In the genomic region with DNA sequence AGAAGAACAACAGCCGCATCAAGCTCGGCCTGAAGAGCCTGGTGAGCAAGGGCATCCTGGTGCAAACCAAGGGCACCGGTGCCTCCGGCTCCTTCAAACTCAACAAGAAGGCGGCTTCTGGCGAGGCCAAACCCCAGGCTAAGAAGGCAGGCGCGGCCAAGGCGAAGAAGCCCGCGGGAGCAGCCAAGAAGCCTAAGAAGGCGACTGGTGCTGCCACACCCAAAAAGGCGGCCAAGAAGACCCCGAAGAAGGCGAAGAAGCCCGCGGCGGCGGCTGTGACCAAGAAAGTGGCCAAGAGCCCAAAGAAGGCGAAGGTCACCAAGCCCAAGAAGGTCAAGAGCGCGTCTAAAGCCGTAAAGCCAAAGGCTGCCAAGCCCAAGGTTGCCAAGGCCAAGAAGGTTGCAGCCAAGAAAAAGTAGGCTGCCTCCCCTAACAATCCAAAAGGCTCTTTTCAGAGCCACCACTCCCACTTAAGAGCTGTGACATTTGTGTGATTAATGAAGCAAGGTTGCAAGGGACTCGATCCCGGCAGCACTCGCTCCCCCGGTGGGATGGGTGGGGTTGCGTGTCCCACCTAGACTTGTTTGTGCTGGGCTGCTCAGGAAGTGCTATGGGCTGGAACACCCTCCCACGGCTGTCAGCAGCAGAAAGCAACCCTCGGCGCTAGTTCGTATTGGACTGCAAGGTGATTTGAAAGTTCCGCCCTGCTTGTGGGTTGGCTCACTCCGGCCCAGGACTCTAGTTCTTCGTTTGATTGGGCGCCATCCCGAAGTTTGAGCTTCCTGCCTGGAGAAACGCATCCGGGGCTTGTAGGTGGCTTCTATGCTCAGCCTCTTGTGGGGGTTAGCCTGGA, we compare ENCODE assay signal across 8 mouse cellular contexts. TPM values are rescaled to one million over a fixed set of nuclear protein-coding genes. Genes with fewer than 3 reads are reported as not detected.
DNase-seq lines count a peak whose midpoint lies in the region; ATAC-seq lines count a peak whose summit lies in the region.

No protein-coding gene starts in this region.

- peak overlapping the region; percentile 96 for H3K4me2 ChIP-seq in hindbrain, embryonic 11.5 days (replicated peaks; ENCODE audit: low read depth, low read length)
- H3K4me2 ChIP-seq in lung, embryonic 16.5 days (ENCODE audit: low read depth, low read length): peak overlapping the region; percentile 92

- H3K4me1 ChIP-seq in hindbrain, embryonic 11.5 days (replicated peaks; ENCODE audit: control insufficient read depth, insufficient read depth, low read length): 0 out of 2 replicates have a peak, but pooled peaks cover 3% of the 10 kb centered on the region
- peaks cover 15% of the 10 kb centered on the region for H3K4me1 ChIP-seq in lung, embryonic 16.5 days (replicated peaks; ENCODE audit: control insufficient read depth, insufficient read depth, low read length)

- H3K9ac ChIP-seq in hindbrain, embryonic 11.5 days (ENCODE audit: low read depth, low read length): peak overlapping the region; percentile 75
- H3K9ac ChIP-seq in lung, embryonic 16.5 days (ENCODE audit: low read length): peak overlapping the region; percentile 92

- peak overlapping the region; percentile 96 for H3K27ac ChIP-seq in hindbrain, embryonic 11.5 days (ENCODE audit: low read depth, low read length)
- peak overlapping the region; percentile 100 for H3K27ac ChIP-seq in lung, embryonic 16.5 days (ENCODE audit: low read length)

- H3K4me3 ChIP-seq in hindbrain, embryonic 11.5 days (ENCODE audit: low read depth, low read length): peak overlapping the region; percentile 57
- peak overlapping the region; percentile 71 for H3K4me3 ChIP-seq in lung, embryonic 16.5 days (ENCODE audit: low read length)

- H3K9me3 ChIP-seq in hindbrain, embryonic 11.5 days (ENCODE audit: control insufficient read depth, low read length): no peaks in the 10 kb centered on the region
- H3K9me3 ChIP-seq in lung, embryonic 16.5 days (ENCODE audit: control insufficient read depth, low read length): no peaks in the 10 kb centered on the region

- no peaks in the 10 kb centered on the region for H3K27me3 ChIP-seq in hindbrain, embryonic 11.5 days (ENCODE audit: control insufficient read depth, insufficient read depth, low read length)
- H3K27me3 ChIP-seq in lung, embryonic 16.5 days (ENCODE audit: control insufficient read depth, insufficient read depth, low read depth, low read length): no peaks in the 10 kb centered on the region

- DNase-seq in MN1 (ENCODE audit: low spot score): peak; percentile 90
- peak; percentile 95 for DNase-seq in cerebellum, adult 9-11 months
- DNase-seq in frontal cortex, adult 2 months (ENCODE audit: extremely low spot score in 1 of 2, low spot score in 1 of 2): peak; percentile 96 to 97
- DNase-seq in hindbrain, embryonic 11.5 days (ENCODE audit: low spot score): peak; percentile 88
- peak; percentile 98 for DNase-seq in layer of hippocampus, adult 9-11 months
- peak; percentile 93 for DNase-seq in ovary, adult 18-20 months (ENCODE audit: low spot score)
- peak; percentile 94 for DNase-seq in thymus, postnatal 0 days (ENCODE audit: low spot score)

- no peaks in the 10 kb centered on the region for H3K36me3 ChIP-seq in hindbrain, embryonic 11.5 days (ENCODE audit: control insufficient read depth, insufficient read depth, low read length)
- H3K36me3 ChIP-seq in lung, embryonic 16.5 days (ENCODE audit: control insufficient read depth, insufficient read depth, low read length): no peaks in the 10 kb centered on the region

- under 1% methylated on average over 39 of the region's 39 CpGs for WGBS in hindbrain, embryonic 11.5 days
- WGBS in lung, embryonic 16.5 days: under 1% methylated on average over 39 of the region's 39 CpGs

- ATAC-seq in hindbrain, embryonic 11.5 days (ENCODE audit: low FRiP score): peak; percentile 87
- peak; percentile 89 for ATAC-seq in lung, embryonic 16.5 days (ENCODE audit: low read depth)

RNA-seq across cellular contexts. Expression of a gene that starts 0.7 kb away (rescaled TPM):
- polyA plus RNA-seq in frontal cortex, adult 2 months (2012; rRNA removed): 40.7 and 52.1 TPM in 2 replicates
- polyA plus RNA-seq in hindbrain, embryonic 11.5 days (2014; fragmentation: Nextera tagmentation; extraction: Ambion mirVana): 14.9 and 16.7 TPM in 2 replicates
- polyA plus RNA-seq in lung, embryonic 16.5 days (2015; fragmentation: Nextera tagmentation; extraction: Ambion mirVana): 36.9 and 37.8 TPM in 2 replicates
- polyA plus RNA-seq in thymus, postnatal 0 days (2015; fragmentation: Nextera tagmentation; extraction: Ambion mirVana): 37.5 and 44.7 TPM in 2 replicates

RNA-seq across cellular contexts. Expression of a gene that starts 6.1 kb away (rescaled TPM):
- 0.24 and 0.46 TPM in 2 replicates for polyA plus RNA-seq in frontal cortex, adult 2 months (2012; rRNA removed)
- polyA plus RNA-seq in hindbrain, embryonic 11.5 days (2014; fragmentation: Nextera tagmentation; extraction: Ambion mirVana): 10.7 and 11.3 TPM in 2 replicates
- 5.9 and 9.7 TPM in 2 replicates for polyA plus RNA-seq in lung, embryonic 16.5 days (2015; fragmentation: Nextera tagmentation; extraction: Ambion mirVana)
- polyA plus RNA-seq in thymus, postnatal 0 days (2015; fragmentation: Nextera tagmentation; extraction: Ambion mirVana): 32.0 and 33.1 TPM in 2 replicates

RNA-seq across cellular contexts. Expression of a gene that starts 7.2 kb away (rescaled TPM):
- 0.74 and 1.3 TPM in 2 replicates for polyA plus RNA-seq in frontal cortex, adult 2 months (2012; rRNA removed)
- 1.4 and 3.0 TPM in 2 replicates for polyA plus RNA-seq in hindbrain, embryonic 11.5 days (2014; fragmentation: Nextera tagmentation; extraction: Ambion mirVana)
- polyA plus RNA-seq in lung, embryonic 16.5 days (2015; fragmentation: Nextera tagmentation; extraction: Ambion mirVana): 4.0 and 4.9 TPM in 2 replicates
- 10.8 and 12.6 TPM in 2 replicates for polyA plus RNA-seq in thymus, postnatal 0 days (2015; fragmentation: Nextera tagmentation; extraction: Ambion mirVana)

RNA-seq across cellular contexts. Expression of a gene that starts 11.6 kb away (rescaled TPM):
- polyA plus RNA-seq in frontal cortex, adult 2 months (2012; rRNA removed): 0.82 and 2.8 TPM in 2 replicates
- 42.5 and 50.0 TPM in 2 replicates for polyA plus RNA-seq in hindbrain, embryonic 11.5 days (2014; fragmentation: Nextera tagmentation; extraction: Ambion mirVana)
- 33.4 and 44.6 TPM in 2 replicates for polyA plus RNA-seq in lung, embryonic 16.5 days (2015; fragmentation: Nextera tagmentation; extraction: Ambion mirVana)
- polyA plus RNA-seq in thymus, postnatal 0 days (2015; fragmentation: Nextera tagmentation; extraction: Ambion mirVana): 144 and 155 TPM in 2 replicates

RNA-seq across cellular contexts. Expression of a gene that starts 12.8 kb away (rescaled TPM):
- polyA plus RNA-seq in frontal cortex, adult 2 months (2012; rRNA removed): 0.76 and 1.1 TPM in 2 replicates
- 6.5 and 10.7 TPM in 2 replicates for polyA plus RNA-seq in hindbrain, embryonic 11.5 days (2014; fragmentation: Nextera tagmentation; extraction: Ambion mirVana)
- 13.3 and 14.0 TPM in 2 replicates for polyA plus RNA-seq in lung, embryonic 16.5 days (2015; fragmentation: Nextera tagmentation; extraction: Ambion mirVana)
- 45.8 and 78.0 TPM in 2 replicates for polyA plus RNA-seq in thymus, postnatal 0 days (2015; fragmentation: Nextera tagmentation; extraction: Ambion mirVana)

Comparison
In these comparisons a context has a peak if more than half of its experiments do, and no peak if none do; other contexts are left out.
1. Peak in every context shown above with its lines: DNase-seq, ATAC-seq, H3K4me3 ChIP-seq and H3K27ac ChIP-seq.